ENCODE assay signal across 1 mouse cellular context in genomic region chr19:5490898-5491708, GRCm38 (mm10).
TF ChIP-seq lines count a peak whose summit lies in the region.

No protein-coding gene starts in this region.

TF ChIP-seq in C2C12, 6 proteins besides CTCF, POLR2A, EP300 and RAD21:
- no peak for TF ChIP-seq MYOG (IDR thresholded peaks at IDR 0.05; ENCODE audit: control insufficient read depth, extremely low read depth, insufficient read length)
- no peak for TF ChIP-seq CEBPB (IDR thresholded peaks at IDR 0.05; ENCODE audit: low read depth)
- no peak for TF ChIP-seq FOSL1 (IDR thresholded peaks at IDR 0.05; ENCODE audit: insufficient read depth, low read length, poor library complexity, severe bottlenecking)
- peak; percentile 96 for TF ChIP-seq USF1 (IDR thresholded peaks at IDR 0.05; ENCODE audit: low read depth)
- peak; percentile 29 for TF ChIP-seq MAX (IDR thresholded peaks at IDR 0.05)
- TF ChIP-seq MYOD1 (IDR thresholded peaks at IDR 0.05; ENCODE audit: control insufficient read depth, insufficient read length, low read depth), result no peak
